Mouse (Mus musculus) hindbrain, embryonic 12.5 days (tissue): ENCODE results near the gene Tbc1d16. TPM values are rescaled to one million over a fixed set of nuclear protein-coding genes. Genes with fewer than 3 reads are reported as not detected.
A peak's percentile ranks its signal among the peaks of the same experiment; 100 is the strongest.

ENCODE experiments used
- microRNA-seq: library from miRNA; unstranded; fragments of <30 nt; microRNA quantifications from one replicate; pipeline ENCODE4, GENCODE M21; 2017
- polyA plus RNA-seq: library from polyadenylated mRNA; unstranded; fragments of >200 nt; fragmentation: Nextera tagmentation; extraction: Ambion mirVana; gene quantifications from 2 replicates; pipeline ENCODE4 v1.2.1, GENCODE M21; 2016

Gene Tbc1d16
- polyA plus RNA-seq, 1 experiment from 2014 or later, result 36.7 TPM

Small RNAs within 50 kb of the gene (microRNA-seq; reads per million reads assigned to microRNA genes)
- 4.9 reads per million, percentile 12 among the genes with 10 or more reads in this experiment for gene Mir6934

Other genes with a start within 250 kb of the Tbc1d16 start
- gene Enpp7, start 240.3 kb downstream of the Tbc1d16 start, polyA plus RNA-seq, result not detected in 2 replicates
- gene Cbx2, start 205.5 kb downstream of the Tbc1d16 start, polyA plus RNA-seq, result 60.5 and 62.5 TPM in 2 replicates
- 9.9 and 11.6 TPM in 2 replicates for gene Cbx8, start 187.5 kb downstream of the Tbc1d16 start, polyA plus RNA-seq
- 13.2 and 15.0 TPM in 2 replicates for gene Cbx4, start 142.3 kb downstream of the Tbc1d16 start, polyA plus RNA-seq
- gene Ccdc40, start 73 bp upstream of the Tbc1d16 start, polyA plus RNA-seq, result 19.1 and 20.5 TPM in 2 replicates
- 49.3 and 52.4 TPM in 2 replicates for gene Gaa, start 39.4 kb upstream of the Tbc1d16 start, polyA plus RNA-seq
- 291 and 294 TPM in 2 replicates for gene Eif4a3, start 71.6 kb upstream of the Tbc1d16 start, polyA plus RNA-seq
- gene Card14, start 79.3 kb upstream of the Tbc1d16 start, polyA plus RNA-seq, result 0.07 and 0.27 TPM in 2 replicates
- gene Sgsh, start 127.0 kb upstream of the Tbc1d16 start, polyA plus RNA-seq, result 4.4 and 4.6 TPM in 2 replicates
- gene Slc26a11, start 127.1 kb upstream of the Tbc1d16 start, polyA plus RNA-seq, result 5.3 and 6.0 TPM in 2 replicates
- 1.5 and 2.3 TPM in 2 replicates for gene Rnf213, start 164.6 kb upstream of the Tbc1d16 start, polyA plus RNA-seq